Mouse (Mus musculus) activated CD4-positive, CD25-positive, alpha-beta regulatory T cell, adult 9 weeks (primary cell): ENCODE results near the gene Aebp2. TPM values are rescaled to one million over a fixed set of nuclear protein-coding genes. Genes with fewer than 3 reads are reported as not detected.

Experiments used
- polyA plus RNA-seq: library from polyadenylated mRNA; unstranded; fragments of 100-300 nt; shearing (Covaris generic); gene quantifications from one replicate; pipeline ENCODE4 v1.2.1, GENCODE M21; 2017

Gene Aebp2
- 14.2 TPM for polyA plus RNA-seq

GRCm38 (mm10) chr6:140622391-140623225 is at the start of gene Aebp2:
Gene Aebp2, plus strand, starts transcription at chr6:140622663.

Other genes starting within 250 kb of the Aebp2 start
- 7.9 TPM for gene Plekha5, start 198.6 kb upstream of the Aebp2 start, polyA plus RNA-seq
- not detected for gene Gm11077, start 106.6 kb downstream of the Aebp2 start, polyA plus RNA-seq